Mouse (Mus musculus) embryonic facial prominence, embryonic 12.5 days (tissue): Measurements from ENCODE around the gene Gm20741. TPM values are rescaled to one million over a fixed set of nuclear protein-coding genes. Genes with fewer than 3 reads are reported as not detected.

ENCODE experiments used
- polyA plus RNA-seq: library from polyadenylated mRNA; unstranded; fragments of >200 nt; fragmentation: Nextera tagmentation; extraction: Ambion mirVana; gene quantifications from 2 replicates; pipeline ENCODE4 v1.2.1, GENCODE M21; 2016

The Gm20741 gene
- polyA plus RNA-seq, 1 experiment from 2014 or later: not detected

Other genes with a start within 250 kb of the Gm20741 start
- 4.8 and 5.3 TPM in 2 replicates for gene Cldn8, start 249.0 kb downstream of the Gm20741 start, polyA plus RNA-seq
- gene Krtap24-1, start 199.9 kb downstream of the Gm20741 start, polyA plus RNA-seq: not detected in 2 replicates
- not detected in 2 replicates for gene 2310079G19Rik, start 184.6 kb downstream of the Gm20741 start, polyA plus RNA-seq
- not detected in 2 replicates for gene Krtap26-1, start 164.4 kb downstream of the Gm20741 start, polyA plus RNA-seq
- gene Krtap27-1, start 140.5 kb downstream of the Gm20741 start, polyA plus RNA-seq: not detected in 2 replicates
- not detected in 2 replicates for gene 2310061N02Rik, start 104.3 kb downstream of the Gm20741 start, polyA plus RNA-seq
- gene Krtap13-1, start 83.4 kb downstream of the Gm20741 start, polyA plus RNA-seq: not detected in 2 replicates
- gene Krtap13, start 60.6 kb downstream of the Gm20741 start, polyA plus RNA-seq: not detected in 2 replicates
- gene 2310034C09Rik, start 53.4 kb downstream of the Gm20741 start, polyA plus RNA-seq: not detected in 2 replicates
- gene 2310057N15Rik, start 38.0 kb downstream of the Gm20741 start, polyA plus RNA-seq: not detected in 2 replicates
- gene Gm5965, start 34.3 kb downstream of the Gm20741 start, polyA plus RNA-seq: not detected in 2 replicates
- not detected in 2 replicates for gene Krtap15, start 8.0 kb upstream of the Gm20741 start, polyA plus RNA-seq
- gene Krtap14, start 13.9 kb upstream of the Gm20741 start, polyA plus RNA-seq: not detected in 2 replicates
- not detected in 2 replicates for gene Krtap19-1, start 57.2 kb upstream of the Gm20741 start, polyA plus RNA-seq
- gene Krtap19-2, start 62.0 kb upstream of the Gm20741 start, polyA plus RNA-seq: not detected in 2 replicates
- not detected in 2 replicates for gene Krtap19-3, start 65.8 kb upstream of the Gm20741 start, polyA plus RNA-seq
- gene Krtap19-4, start 72.9 kb upstream of the Gm20741 start, polyA plus RNA-seq: not detected in 2 replicates
- gene Krtap19-5, start 84.2 kb upstream of the Gm20741 start, polyA plus RNA-seq: not detected in 2 replicates
- gene Krtap19-9b, start 120.0 kb upstream of the Gm20741 start, polyA plus RNA-seq: not detected in 2 replicates
- gene Krtap16-3, start 150.7 kb upstream of the Gm20741 start, polyA plus RNA-seq: not detected in 2 replicates
- not detected in 2 replicates for gene Krtap22-2, start 198.5 kb upstream of the Gm20741 start, polyA plus RNA-seq
- not detected in 2 replicates for gene Gm10229, start 203.1 kb upstream of the Gm20741 start, polyA plus RNA-seq
- not detected in 2 replicates for gene Krtap6-1, start 219.5 kb upstream of the Gm20741 start, polyA plus RNA-seq
- not detected in 2 replicates for gene Gm10228, start 229.3 kb upstream of the Gm20741 start, polyA plus RNA-seq
- not detected in 2 replicates for gene Krtap6-5, start 235.7 kb upstream of the Gm20741 start, polyA plus RNA-seq